Mouse (Mus musculus): ENCODE measurements around the gene Itga2b. TPM values are rescaled to one million over a fixed set of nuclear protein-coding genes. Genes with fewer than 3 reads are reported as not detected.

Itga2b gene
- polyA plus RNA-seq, 1 experiment from 2014 or later = 7.1 TPM

DNA sequence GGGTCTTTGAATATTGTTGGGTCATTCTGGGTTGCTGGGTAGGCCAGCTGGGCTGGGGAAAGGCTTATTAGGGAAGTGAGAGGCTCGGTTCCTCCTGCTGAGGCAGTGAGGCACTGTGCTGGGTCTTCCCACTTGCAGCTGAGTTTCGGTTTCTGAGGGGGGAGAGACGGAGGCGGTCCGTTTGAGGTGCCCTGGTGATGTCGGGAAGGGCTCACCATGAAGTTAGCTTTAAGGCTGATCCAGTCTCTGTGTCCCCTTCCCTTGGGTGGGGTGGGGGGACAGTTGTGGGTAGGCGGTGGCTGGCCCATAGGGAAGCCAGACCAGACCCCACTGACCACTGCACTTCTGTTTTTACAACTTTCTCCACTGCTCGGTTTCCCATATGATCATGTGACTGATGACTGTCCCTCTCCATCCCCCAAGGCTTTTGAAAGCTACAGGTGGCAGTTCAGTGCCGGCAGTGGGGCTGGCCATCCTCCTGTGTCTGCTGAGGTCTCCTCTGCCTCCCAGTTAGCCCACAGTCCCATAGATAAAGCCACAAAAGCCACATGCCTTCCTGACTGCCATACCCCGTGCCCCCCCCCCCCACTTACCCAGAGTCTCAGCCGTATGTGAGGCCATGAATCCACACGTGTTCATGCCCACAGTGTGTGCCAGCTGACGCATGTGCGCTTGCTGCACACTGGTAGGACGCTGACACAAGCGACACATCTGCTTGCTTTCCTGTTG lies 37.6 kb downstream of the Itga2b start:
- no peak for ATAC-seq (ENCODE audit: low FRiP score, low read depth)
- Histone ChIP-seq H3K27me3 (peaks cover 23% of the 10 kb centered on the region), H3K9me3 (no peaks in the 10 kb centered on the region), H3K36me3 (peaks cover 31% of the 10 kb centered on the region), H3K9ac (replicated peaks) (no peak overlapping the region), H3K4me1 (peaks cover 21% of the 10 kb centered on the region), H3K27ac (replicated peaks) (no peak overlapping the region), H3K4me3 (no peak overlapping the region), H3K4me2 (replicated peaks) (no peak overlapping the region)
- 66% methylated on average over 16 of the region's 16 CpGs for WGBS

- H3K4me2 ChIP-seq (replicated peaks) = no peak overlapping the region
- no peak overlapping the region for H3K9ac ChIP-seq (replicated peaks)
- peaks cover 16% of the 10 kb centered on the region for H3K4me1 ChIP-seq
- 87% methylated on average over 3 of the region's 3 CpGs for WGBS
- ATAC-seq (ENCODE audit: low FRiP score, low read depth) = no peak
- H3K4me3 ChIP-seq = no peak overlapping the region
- H3K36me3 ChIP-seq = peaks cover 26% of the 10 kb centered on the region
- peaks cover 21% of the 10 kb centered on the region for H3K27me3 ChIP-seq
- no peak overlapping the region for H3K27ac ChIP-seq (replicated peaks)
- H3K9me3 ChIP-seq = no peaks in the 10 kb centered on the region
Observed at GRCm38 (mm10) chr11:102431728-102432114, 38.2 kb downstream of the Itga2b start.

DNA sequence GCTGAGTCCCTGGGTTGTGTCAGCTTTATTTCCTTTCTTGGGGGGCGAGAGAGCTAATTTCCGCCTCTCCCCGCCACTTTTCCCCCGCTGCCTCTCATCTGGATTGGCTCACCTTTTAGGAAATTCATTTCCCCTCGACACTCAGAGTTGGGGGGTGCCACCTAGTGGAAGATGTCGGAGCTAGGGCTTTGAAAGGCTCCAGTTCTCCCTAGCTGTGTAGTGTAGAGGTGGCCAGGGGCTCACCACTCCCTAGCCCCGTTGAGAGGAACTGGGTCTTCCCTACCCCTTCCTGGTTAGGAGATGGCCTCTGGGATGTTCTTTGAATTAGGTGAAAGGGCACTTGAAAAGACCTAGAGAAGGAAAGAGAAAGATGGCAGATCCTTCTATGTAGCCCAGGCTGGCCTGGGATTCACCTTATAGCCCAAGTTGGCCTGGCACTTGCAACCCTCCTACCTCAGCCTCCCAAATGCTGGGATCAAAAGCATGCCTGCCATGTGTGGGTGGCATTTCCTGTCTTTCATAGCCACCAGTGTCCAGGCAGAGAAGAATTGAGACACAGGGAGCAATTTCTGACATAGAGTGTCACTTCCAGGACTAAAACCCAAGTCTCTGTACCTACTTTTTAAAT lies 38.8 kb downstream of the Itga2b start:
- H3K4me3 ChIP-seq = peak overlapping the region; percentile 54
- H3K9me3 ChIP-seq = no peaks in the 10 kb centered on the region
- peak overlapping the region; percentile 62 for H3K9ac ChIP-seq (replicated peaks)
- H3K36me3 ChIP-seq = peaks cover 20% of the 10 kb centered on the region
- ATAC-seq (ENCODE audit: low FRiP score, low read depth) = 0 out of 2 replicates have a peak, but pooled peaks have one; percentile 41
- WGBS = 2% methylated on average over 7 of the region's 7 CpGs
- peak overlapping the region; percentile 95 for H3K4me2 ChIP-seq (replicated peaks)
- peaks cover 16% of the 10 kb centered on the region for H3K4me1 ChIP-seq
- peaks cover 21% of the 10 kb centered on the region for H3K27me3 ChIP-seq
- H3K27ac ChIP-seq (replicated peaks) = peak overlapping the region; percentile 72

DNA sequence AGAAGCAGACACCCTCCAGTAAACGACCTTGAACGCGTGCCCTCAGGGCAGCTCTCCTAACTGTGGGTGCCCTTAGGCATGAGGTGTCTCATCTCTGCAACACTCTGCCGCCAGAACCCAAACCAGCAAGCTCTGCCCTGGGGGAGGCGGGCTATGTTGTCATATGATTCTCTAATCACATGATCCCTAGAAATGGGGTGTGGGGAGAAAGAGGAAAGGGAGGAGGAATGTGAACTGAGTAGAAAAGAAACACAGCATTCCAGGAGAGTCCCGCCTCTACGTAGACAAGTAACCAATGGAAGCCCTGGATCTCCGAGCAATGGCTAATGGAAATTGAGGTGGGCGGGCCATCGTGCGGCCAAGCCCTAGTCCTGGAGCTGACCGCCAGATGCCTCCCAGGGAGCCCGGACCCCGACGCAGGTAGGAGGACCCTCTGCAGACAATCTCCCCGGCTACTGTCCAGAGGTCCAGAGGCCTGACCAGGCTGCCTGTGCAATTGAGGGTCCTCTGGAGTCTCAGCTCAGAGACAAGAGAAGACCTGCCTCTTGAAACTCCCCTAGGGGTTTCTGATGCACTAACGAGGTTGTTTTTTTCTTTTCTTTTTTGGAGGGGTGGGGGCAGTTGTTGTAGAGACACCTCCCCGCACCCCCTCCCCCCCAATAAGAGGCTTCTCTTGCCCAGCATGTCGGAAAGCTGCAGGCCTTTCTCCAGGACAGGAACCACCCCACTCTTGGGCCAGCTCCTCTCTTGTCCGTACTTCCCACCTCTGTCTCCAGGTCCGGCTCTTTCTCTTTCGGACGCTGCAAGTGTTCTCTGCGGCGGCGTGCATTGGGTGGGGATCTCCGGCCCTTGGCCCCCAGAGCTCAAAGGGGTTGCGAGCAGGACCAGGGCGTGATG lies 39.6 kb downstream of the Itga2b start, which contains the start of gene Grn:
Gene Grn (plus strand): TSS at position 195 of the 897 bp plus-strand sequence.
- 1% methylated on average over 29 of the region's 29 CpGs for WGBS
- peak; percentile 90 for ATAC-seq (ENCODE audit: low FRiP score, low read depth)
- peak within 1 kb of the TSS; percentile 72 for H3K27ac ChIP-seq (replicated peaks)

DNA sequence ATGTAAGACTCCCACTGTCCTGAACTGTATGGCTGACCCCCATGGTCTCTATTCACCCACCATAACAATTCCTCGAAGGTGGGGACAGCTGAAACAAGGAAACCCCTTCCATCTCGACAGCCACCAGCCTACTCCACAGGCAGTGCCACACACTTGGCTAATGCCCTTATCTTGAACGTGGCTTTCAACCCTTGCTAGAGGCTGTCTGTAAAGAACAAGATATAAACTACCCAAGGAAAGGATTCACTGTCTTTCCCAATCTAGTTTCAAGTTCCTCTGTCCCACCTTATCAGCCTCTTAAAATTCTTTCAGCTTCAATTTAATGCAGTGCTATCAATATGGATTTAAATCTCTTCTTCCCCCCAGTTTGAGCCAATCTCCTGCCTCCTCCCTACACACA lies 40.4 kb downstream of the Itga2b start:
- 49% methylated on average over 3 of the region's 3 CpGs for WGBS
- no peak for ATAC-seq (ENCODE audit: low FRiP score, low read depth)
- no peaks in the 10 kb centered on the region for H3K9me3 ChIP-seq
- H3K4me1 ChIP-seq = peaks cover 16% of the 10 kb centered on the region
- H3K4me3 ChIP-seq = peak overlapping the region; percentile 54
- no peak overlapping the region for H3K27ac ChIP-seq (replicated peaks)
- peaks cover 4% of the 10 kb centered on the region for H3K36me3 ChIP-seq
- peak overlapping the region; percentile 95 for H3K4me2 ChIP-seq (replicated peaks)
- peak overlapping the region; percentile 43; the same call in 1 of the 2 replicates for H3K9ac ChIP-seq (replicated peaks)
- peaks cover 21% of the 10 kb centered on the region for H3K27me3 ChIP-seq

More for the DNA sequence above, 39.6 kb downstream of the Itga2b start, which contains the start of gene Grn:
- H3K4me2 ChIP-seq (replicated peaks) = peak within 1 kb of the TSS; percentile 95
- peaks cover 12% of the 10 kb centered on the region for H3K36me3 ChIP-seq
- peaks cover 21% of the 10 kb centered on the region for H3K27me3 ChIP-seq
- H3K4me1 ChIP-seq = peaks cover 16% of the 10 kb centered on the region
- H3K9ac ChIP-seq (replicated peaks) = peak within 1 kb of the TSS; percentile 62
- peak within 1 kb of the TSS; percentile 54 for H3K4me3 ChIP-seq
- H3K9me3 ChIP-seq = no peaks in the 10 kb centered on the region

DNA sequence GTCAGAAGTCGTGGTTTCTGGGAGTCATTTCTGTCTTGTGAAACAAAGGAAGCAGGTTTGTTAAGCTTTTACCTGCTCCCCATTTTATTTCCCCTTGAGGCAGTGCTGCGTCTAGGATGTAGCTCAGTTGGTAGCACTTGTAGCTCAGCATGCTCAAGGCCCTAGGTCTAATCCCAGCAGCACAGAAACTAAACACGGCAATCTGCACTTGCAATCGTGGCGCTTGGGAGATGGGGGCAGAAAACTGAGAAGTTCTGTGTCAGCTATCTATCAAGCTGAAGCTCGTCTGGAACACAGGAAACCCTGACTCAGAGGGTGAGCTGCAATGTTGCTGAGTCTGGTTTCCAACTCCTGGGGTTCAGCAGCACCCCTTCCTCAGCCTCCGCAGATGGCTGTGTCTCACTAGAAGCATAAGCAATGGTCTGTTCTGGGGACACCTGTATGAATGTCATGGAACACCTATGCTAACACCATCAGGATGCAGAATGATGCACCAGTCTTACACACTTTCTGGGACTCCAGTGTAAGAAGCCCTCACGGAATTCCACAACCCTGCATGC lies 40.9 kb downstream of the Itga2b start:
- ATAC-seq (ENCODE audit: low FRiP score, low read depth) = no peak
- no peaks in the 10 kb centered on the region for H3K9me3 ChIP-seq
- peaks cover 21% of the 10 kb centered on the region for H3K27me3 ChIP-seq
- no peak overlapping the region for H3K4me2 ChIP-seq (replicated peaks)
- H3K36me3 ChIP-seq = peaks cover 4% of the 10 kb centered on the region
- H3K27ac ChIP-seq (replicated peaks) = no peak overlapping the region
- H3K9ac ChIP-seq (replicated peaks) = no peak overlapping the region
- peaks cover 16% of the 10 kb centered on the region for H3K4me1 ChIP-seq
- H3K4me3 ChIP-seq = no peak overlapping the region
- WGBS = 68% methylated on average over 8 of the region's 8 CpGs

DNA sequence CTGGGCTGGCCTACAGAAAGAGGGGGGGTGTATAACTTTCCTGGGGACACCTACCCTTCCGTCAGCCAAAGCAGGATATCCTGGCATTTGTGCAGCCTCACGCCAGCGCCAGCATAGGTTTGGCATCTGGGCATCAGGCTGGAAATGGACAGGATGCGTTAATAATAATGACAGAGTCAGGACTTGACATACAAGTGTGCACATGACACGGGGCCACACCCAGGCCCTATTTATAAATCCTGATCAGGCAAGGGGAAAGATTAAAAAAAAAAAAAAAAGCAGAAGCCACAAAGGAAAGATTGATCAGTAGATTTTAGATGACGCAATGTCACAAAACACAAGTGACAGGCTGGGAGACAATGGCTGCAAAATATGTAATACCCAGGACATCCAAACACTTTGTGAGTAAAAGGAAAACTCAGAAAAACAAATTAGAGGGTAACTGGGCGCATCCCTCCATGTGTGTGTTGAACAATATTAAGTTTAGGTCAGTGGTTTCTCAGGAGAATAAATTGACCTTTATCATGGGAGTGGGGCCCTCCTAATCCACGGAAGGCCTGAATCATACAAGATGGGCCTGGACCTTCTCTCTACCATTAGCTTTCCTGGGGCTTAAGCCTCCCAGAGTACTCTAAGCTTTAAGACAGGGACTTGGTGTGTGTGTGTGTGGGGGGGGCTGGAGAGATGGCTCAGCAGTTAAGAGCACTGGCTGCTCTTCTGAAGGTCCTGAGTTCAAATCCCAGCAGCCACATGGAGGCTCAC lies 44.2 kb downstream of the Itga2b start:
- peaks cover 14% of the 10 kb centered on the region for H3K27me3 ChIP-seq
- H3K9me3 ChIP-seq = no peaks in the 10 kb centered on the region
- no peak overlapping the region for H3K9ac ChIP-seq (replicated peaks)
- 86% methylated on average over 8 of the region's 8 CpGs for WGBS
- no peaks in the 10 kb centered on the region for H3K36me3 ChIP-seq
- no peak for ATAC-seq (ENCODE audit: low FRiP score, low read depth)
- H3K4me1 ChIP-seq = peaks cover 11% of the 10 kb centered on the region
- no peak overlapping the region for H3K4me2 ChIP-seq (replicated peaks)
- no peak overlapping the region for H3K4me3 ChIP-seq
- H3K27ac ChIP-seq (replicated peaks) = no peak overlapping the region

- Histone ChIP-seq H3K27me3 (peaks cover 13% of the 10 kb centered on the region), H3K4me1 (peaks cover 2% of the 10 kb centered on the region), H3K27ac (replicated peaks) (no peak overlapping the region), H3K9ac (replicated peaks) (no peak overlapping the region), H3K36me3 (no peaks in the 10 kb centered on the region), H3K4me2 (replicated peaks) (no peak overlapping the region), H3K9me3 (no peaks in the 10 kb centered on the region), H3K4me3 (no peak overlapping the region)
- WGBS = 79% methylated on average over 6 of the region's 6 CpGs
- no peak for ATAC-seq (ENCODE audit: low FRiP score, low read depth)
Observed at GRCm38 (mm10) chr11:102424666-102425065, 45.3 kb downstream of the Itga2b start.

GRCm38 (mm10) chr11:102421559-102421958 lies 48.4 kb downstream of the Itga2b start:
- no peaks in the 10 kb centered on the region for H3K4me1 ChIP-seq
- H3K4me3 ChIP-seq = no peak overlapping the region
- no peak for ATAC-seq (ENCODE audit: low FRiP score, low read depth)
- H3K4me2 ChIP-seq (replicated peaks) = no peak overlapping the region
- H3K27me3 ChIP-seq = peaks cover 4% of the 10 kb centered on the region; the same call in 1 of the 2 replicates
- no peaks in the 10 kb centered on the region for H3K9me3 ChIP-seq
- H3K36me3 ChIP-seq = no peaks in the 10 kb centered on the region
- H3K27ac ChIP-seq (replicated peaks) = no peak overlapping the region
- 67% methylated on average over 8 of the region's 8 CpGs for WGBS
- no peak overlapping the region for H3K9ac ChIP-seq (replicated peaks)

DNA sequence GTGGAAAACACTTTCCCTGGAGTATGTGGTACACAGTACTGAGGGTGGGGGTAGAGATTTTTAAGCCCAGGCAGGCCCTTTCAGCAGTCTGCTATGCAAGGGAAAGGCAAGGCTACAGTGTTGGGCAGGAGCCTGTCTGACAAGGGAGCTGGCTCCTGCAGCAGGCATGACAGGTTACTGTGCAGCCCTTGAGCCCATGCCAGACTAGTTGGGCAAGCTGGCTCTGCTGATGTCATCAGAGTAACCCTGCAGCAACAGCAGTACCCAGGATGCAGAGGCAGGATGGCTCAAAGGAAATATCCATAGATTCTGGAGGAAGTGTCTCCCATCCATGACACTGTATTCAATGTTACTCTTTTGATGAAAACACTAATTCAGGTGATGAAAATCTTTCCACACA lies 51.0 kb downstream of the Itga2b start:
- Histone ChIP-seq H3K9ac (replicated peaks) (no peak overlapping the region), H3K4me2 (replicated peaks) (no peak overlapping the region), H3K36me3 (no peaks in the 10 kb centered on the region), H3K9me3 (no peaks in the 10 kb centered on the region), H3K4me1 (no peaks in the 10 kb centered on the region), H3K4me3 (no peak overlapping the region), H3K27ac (replicated peaks) (no peak overlapping the region), H3K27me3 (peaks cover 4% of the 10 kb centered on the region; the same call in 1 of the 2 replicates)
- no peak for ATAC-seq (ENCODE audit: low FRiP score, low read depth)

- Histone ChIP-seq H3K4me3 (no peak overlapping the region), H3K9me3 (no peaks in the 10 kb centered on the region), H3K9ac (replicated peaks) (no peak overlapping the region), H3K4me2 (replicated peaks) (no peak overlapping the region), H3K27ac (replicated peaks) (no peak overlapping the region), H3K36me3 (no peaks in the 10 kb centered on the region), H3K27me3 (peaks cover 4% of the 10 kb centered on the region; the same call in 1 of the 2 replicates), H3K4me1 (no peaks in the 10 kb centered on the region)
- WGBS = 87% methylated on average over 1 of the region's 1 CpGs
- ATAC-seq (ENCODE audit: low FRiP score, low read depth) = no peak
Observed at GRCm38 (mm10) chr11:102417160-102417559, 52.8 kb downstream of the Itga2b start.

Measured in midbrain, embryonic 12.5 days (tissue).